Mouse (Mus musculus): ENCODE results near the gene 9130213A22Rik.

Gene 9130213A22Rik

GRCm38 (mm10) chr11:69106842-69107241 lies 15.5 kb downstream of the 9130213A22Rik start:
- no peak for DNase-seq (ENCODE audit: low spot score)

- no peak for DNase-seq (ENCODE audit: low spot score)
Measured at GRCm38 (mm10) chr11:69106299-69106698, 16.1 kb downstream of the 9130213A22Rik start.

DNA sequence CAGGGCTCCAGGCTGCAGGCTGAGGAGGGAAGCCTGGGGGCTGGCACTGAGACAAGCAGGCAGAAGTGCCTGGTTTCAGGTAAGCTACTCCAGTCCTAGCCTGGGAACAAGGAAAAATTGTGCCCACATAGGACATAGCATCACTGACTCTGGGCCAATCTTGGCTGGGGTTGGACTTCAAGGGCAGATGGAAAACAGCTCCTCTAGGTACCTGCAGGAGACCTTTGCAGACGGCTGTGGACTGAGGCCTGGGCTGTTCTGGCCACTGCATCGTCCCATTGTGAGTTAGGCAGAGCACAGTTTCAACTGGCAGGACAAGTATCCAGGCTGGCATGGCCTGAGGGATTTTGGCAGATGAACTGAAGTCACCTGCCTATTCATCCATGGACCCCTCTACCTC lies 16.6 kb downstream of the 9130213A22Rik start:
- no peak for DNase-seq (ENCODE audit: low spot score)

- DNase-seq (ENCODE audit: low spot score): no peak
Measured at GRCm38 (mm10) chr11:69105227-69105626, 17.2 kb downstream of the 9130213A22Rik start.

- no peak for DNase-seq (ENCODE audit: low spot score)
Measured at GRCm38 (mm10) chr11:69104487-69104886, 17.9 kb downstream of the 9130213A22Rik start.

DNA sequence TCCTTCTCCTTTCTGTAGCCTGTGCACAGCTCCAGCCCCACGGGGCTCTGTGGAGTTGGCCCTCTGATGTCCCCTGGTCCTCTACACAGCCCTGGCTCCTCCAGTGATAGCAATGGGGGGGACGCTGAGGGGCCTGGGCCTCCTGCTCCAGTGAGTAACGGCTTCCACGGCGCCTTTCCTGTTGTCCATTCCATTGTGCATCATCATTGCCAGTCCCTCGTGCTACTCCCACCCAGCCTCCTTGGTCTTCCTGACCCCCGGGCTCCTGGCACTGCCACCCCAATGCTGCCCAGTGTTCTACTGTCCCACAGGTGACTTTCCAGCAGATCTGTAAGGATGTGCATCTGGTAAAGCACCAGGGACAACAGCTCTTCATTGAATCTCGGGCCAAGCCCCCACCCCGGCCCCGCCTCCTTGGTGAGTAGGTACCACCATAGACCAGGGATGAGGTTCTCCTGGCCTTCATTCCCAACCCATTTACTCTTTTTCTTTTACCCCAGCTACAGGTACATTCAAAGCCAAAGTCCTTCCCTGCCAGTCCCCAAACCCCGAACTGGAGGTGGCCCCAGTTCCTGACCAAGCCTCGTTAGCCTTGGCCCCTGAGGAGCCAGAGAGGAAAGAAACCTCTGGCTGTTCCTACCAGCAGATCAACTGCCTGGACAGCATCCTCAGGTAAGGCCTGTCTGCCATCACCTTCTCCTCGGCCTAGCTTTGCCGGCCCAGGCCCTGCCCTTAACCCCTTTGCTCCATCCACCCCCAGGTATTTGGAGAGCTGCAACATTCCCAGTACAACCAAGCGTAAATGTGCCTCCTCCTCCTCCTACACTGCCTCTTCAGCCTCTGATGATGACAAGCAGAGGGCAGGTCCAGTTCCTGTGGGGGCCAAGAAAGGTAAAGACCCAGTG lies 18.6 kb downstream of the 9130213A22Rik start:
- DNase-seq (ENCODE audit: low spot score): no peak

GRCm38 (mm10) chr11:69103121-69103520 lies 19.3 kb downstream of the 9130213A22Rik start:
- DNase-seq (ENCODE audit: low spot score): no peak

- no peak for DNase-seq (ENCODE audit: low spot score)
Measured at GRCm38 (mm10) chr11:69102403-69102725, 20.0 kb downstream of the 9130213A22Rik start.

DNA sequence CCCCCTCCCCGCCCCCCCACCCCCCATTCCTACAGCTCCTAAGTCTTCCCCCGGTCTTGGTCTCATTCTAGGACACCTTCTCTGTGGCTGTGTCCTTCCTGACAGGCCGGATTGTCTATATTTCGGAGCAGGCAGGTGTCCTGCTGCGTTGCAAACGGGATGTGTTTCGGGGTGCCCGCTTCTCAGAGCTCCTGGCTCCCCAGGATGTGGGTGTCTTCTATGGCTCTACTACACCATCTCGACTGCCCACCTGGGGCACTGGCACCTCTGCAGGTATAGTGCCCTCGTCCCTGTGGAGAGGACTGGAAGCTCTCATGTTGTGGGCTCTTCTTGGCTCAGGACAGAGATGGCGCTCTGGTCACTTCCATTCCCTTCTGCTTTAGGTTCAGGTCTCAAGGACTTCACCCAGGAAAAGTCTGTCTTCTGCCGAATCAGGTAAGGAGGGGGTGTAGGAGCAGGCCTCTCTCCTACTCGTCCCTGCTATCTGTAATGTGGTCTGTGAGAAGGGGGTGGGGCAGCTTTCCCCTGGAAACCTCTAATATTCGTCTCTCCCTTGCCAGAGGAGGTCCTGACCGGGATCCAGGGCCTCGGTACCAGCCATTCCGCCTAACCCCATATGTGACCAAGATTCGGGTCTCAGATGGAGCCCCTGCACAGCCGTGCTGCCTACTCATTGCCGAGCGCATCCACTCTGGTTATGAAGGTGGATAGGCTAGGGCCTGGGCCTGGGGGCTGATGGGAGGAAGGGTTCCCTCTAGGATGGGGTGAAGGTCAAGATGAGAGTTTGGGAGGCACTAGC lies 20.6 kb downstream of the 9130213A22Rik start:
- no peak for DNase-seq (ENCODE audit: low spot score)

- no peak for DNase-seq (ENCODE audit: low spot score)
Measured at GRCm38 (mm10) chr11:69100639-69101360, 21.6 kb downstream of the 9130213A22Rik start.

DNA sequence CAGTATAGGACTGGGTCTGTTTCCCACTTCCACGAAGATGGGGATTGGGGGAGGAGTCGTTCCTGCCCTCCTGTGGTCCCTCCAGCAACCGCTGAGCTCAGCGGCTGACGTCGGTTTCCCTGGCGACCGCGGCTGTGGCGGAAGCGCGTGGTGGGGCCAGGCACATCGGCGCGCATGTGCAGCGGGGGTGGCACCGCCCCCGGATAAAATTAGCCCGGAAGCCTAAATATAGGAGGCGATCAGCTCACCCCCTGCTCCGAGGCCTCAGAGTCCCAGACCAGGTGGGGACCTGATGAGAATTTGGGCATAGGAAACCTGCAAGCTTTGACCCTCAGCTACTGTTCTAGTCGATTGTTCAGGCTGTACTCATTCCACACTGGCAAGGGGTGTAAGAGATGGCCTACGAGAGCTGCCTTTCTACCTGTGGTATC lies 22.5 kb downstream of the 9130213A22Rik start:
- DNase-seq (ENCODE audit: low spot score): peak; percentile 91

DNA sequence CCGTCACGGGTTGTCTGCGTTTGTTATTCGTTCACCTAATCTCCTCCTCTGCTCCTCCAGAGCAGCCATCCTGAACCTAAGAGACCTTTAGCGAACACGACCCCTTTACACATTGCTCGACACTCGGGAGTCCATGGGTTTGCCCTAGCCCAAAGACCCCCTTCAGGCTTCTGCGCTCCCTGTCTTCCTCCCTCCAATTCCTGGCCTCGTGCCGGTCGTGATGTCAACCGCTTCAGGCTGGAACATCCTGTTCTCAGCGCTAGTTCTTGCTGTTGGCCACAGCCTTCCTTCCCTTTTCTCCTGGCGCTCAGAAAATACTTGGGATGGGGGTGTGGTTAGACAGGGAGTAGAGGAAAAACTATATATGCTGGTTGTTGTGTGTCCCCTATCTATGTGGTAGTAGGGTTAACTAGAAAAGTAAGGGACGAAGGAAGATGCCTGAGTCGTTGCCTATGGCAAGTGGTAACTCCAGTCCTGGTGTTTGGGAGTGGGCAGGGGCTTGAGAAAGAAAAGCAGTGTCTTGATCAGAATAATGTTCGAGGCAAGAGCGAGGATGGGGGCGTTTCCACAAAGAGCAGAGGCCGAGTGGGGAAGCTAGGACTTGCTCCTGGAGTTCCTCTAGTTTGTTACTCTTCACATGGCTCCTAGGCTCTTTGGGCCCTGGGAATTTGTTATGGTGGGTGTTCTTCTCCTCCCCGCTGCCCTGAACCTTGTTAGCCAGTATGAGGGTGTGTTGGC lies 23.0 kb downstream of the 9130213A22Rik start:
- no peak for DNase-seq (ENCODE audit: low spot score)

DNA sequence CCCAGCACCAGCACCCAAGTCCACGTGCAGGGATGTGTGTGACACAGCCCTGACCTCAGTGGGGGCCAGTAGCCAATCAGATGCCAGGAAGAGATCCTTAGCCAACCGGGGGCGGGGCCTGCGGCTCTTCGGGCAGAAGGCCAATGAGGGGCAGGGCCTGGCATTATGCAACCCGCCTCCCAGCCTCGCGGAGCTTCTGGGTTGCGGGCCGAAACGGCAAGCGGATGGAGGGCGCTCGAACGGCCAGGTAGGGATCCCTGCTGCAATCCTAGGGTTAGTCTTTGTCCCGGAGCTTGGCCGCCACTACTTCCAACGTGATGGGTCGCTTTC lies 23.7 kb downstream of the 9130213A22Rik start:
- peak; percentile 93 for DNase-seq (ENCODE audit: low spot score)

- no peak for DNase-seq (ENCODE audit: low spot score)
Measured at GRCm38 (mm10) chr11:69098039-69098761, 24.2 kb downstream of the 9130213A22Rik start.

- peak; percentile 90 for DNase-seq (ENCODE audit: low spot score)
Measured at GRCm38 (mm10) chr11:69096987-69097900, 25.1 kb downstream of the 9130213A22Rik start.

GRCm38 (mm10) chr11:69096360-69096986 lies 25.9 kb downstream of the 9130213A22Rik start:
- DNase-seq (ENCODE audit: low spot score): no peak

DNA sequence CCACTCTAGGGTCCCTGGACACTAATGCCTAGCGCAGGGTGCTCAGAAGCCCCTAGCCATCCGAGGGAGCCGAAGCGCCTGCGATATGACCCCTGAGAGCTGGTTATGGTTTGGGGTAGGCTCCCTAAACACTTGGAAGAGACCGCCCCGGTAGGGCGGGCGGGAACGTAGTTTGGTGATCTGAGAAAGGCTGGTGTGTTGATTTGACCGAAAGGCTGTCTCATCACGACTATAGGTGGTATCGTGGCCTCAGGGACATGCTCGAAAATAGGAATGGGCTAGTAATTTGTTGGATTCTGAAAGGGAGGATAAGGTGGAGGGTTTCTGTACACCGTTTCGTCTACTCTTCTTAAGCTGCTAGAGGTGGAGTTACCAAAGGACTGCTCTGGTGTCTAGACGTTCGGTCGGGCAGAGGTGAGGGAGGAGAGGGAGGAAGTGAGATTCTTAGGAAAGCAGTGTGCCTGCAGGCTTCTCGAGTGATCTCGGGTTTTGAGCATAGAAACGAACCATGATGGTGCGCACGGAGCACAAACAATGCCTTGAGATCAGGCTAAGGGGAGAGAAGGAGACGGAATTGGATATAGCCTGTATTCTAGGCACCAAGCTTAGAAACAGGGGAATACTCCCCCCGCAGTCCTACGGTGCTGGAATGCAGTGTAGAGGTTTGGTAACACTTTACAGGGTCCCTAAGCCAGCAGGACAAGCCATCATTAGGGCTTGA lies 26.7 kb downstream of the 9130213A22Rik start:
- DNase-seq (ENCODE audit: low spot score): no peak

- peak; percentile 99 for DNase-seq (ENCODE audit: low spot score)
Measured at GRCm38 (mm10) chr11:69094697-69095429, 27.5 kb downstream of the 9130213A22Rik start, which contains the start of gene Per1. TSS of gene Per1 (plus strand) at chr11:69095217.

Measured in embryo, embryonic 10 days (tissue).